Mouse (Mus musculus) MEL (cell line): Measurements from ENCODE around the gene Cdkl3. TPM values are rescaled to one million over a fixed set of nuclear protein-coding genes. Genes with fewer than 3 reads are reported as not detected.

Experiments
- DNase-seq: peaks from one replicate; pipeline ENCODE4 v3.0.0; 2011; ENCODE audit warnings: low read depth, low spot score
- H3K27ac ChIP-seq: 2 replicates; pipeline ENCODE4 v1.5.1; 2012; ENCODE audit warnings: low read depth, mild to moderate bottlenecking, control low read depth, low read length, moderate library complexity; ENCODE audit not compliant: control insufficient read depth
- H3K27me3 ChIP-seq, 2 experiments: fragments of 150-350 bp in 1 of 2; sonication (generic) in 1 of 2; 2 replicates each; pipeline ENCODE4 v1.6.1; 2012; ENCODE audit warnings: low read length in 2 of 2, mild to moderate bottlenecking in 2 of 2, improper control_type of control experiment in 1 of 2, moderate library complexity in 1 of 2; ENCODE audit not compliant: insufficient read depth in 2 of 2, control insufficient read depth in 1 of 2
- H3K36me3 ChIP-seq, 2 experiments: 2 replicates each; pipeline ENCODE4 v1.6.1; 2012 to 2014; ENCODE audit warnings: low read length in 2 of 2, improper control_type of control experiment in 1 of 2, inconsistent platforms in 1 of 2, mild to moderate bottlenecking in 1 of 2; ENCODE audit not compliant: insufficient read depth in 2 of 2, control insufficient read depth in 1 of 2
- H3K4me1 ChIP-seq, 2 experiments: fragments of 150-350 bp in 1 of 2; sonication (generic) in 1 of 2; 2 replicates each; pipeline ENCODE4 v1.6.1; 2012; ENCODE audit warnings: low read length in 2 of 2, improper control_type of control experiment in 1 of 2, mild to moderate bottlenecking in 1 of 2; ENCODE audit not compliant: insufficient read depth in 2 of 2, control insufficient read depth in 1 of 2
- H3K4me3 ChIP-seq, 2 experiments: fragments of 150-350 bp in 1 of 2; sonication (generic) in 1 of 2; 2 replicates each; pipeline ENCODE4 v1.5.1; 2012; ENCODE audit warnings: low read depth in 2 of 2, low read length in 2 of 2, mild to moderate bottlenecking in 2 of 2, moderate library complexity in 2 of 2, control low read depth in 1 of 2, improper control_type of control experiment in 1 of 2; ENCODE audit not compliant: control insufficient read depth in 1 of 2, insufficient read depth in 1 of 2
- H3K79me2 ChIP-seq: 2 replicates; pipeline ENCODE4 v1.6.1; 2012; ENCODE audit warnings: mild to moderate bottlenecking, low read length, moderate library complexity; ENCODE audit not compliant: control insufficient read depth, poor library complexity, insufficient read depth
- H3K9ac ChIP-seq: 2 replicates; pipeline ENCODE4 v1.6.1; 2012; ENCODE audit warnings: low read depth, mild to moderate bottlenecking, control low read depth, low read length, moderate library complexity; ENCODE audit not compliant: control insufficient read depth, poor library complexity, severe bottlenecking
- H3K9me3 ChIP-seq: fragments of 150-350 bp; sonication (generic); replicated peaks from 2 replicates; pipeline ENCODE4 v1.6.1; 2012; ENCODE audit warnings: mild to moderate bottlenecking, low read length, improper control_type of control experiment, moderate library complexity; ENCODE audit not compliant: insufficient read depth
- CHD2 ChIP-seq: IDR thresholded peaks from 2 replicates; pipeline ENCODE4 v1.6.1; 2011; ENCODE audit warnings: low read length, improper control_type of control experiment
- CTCF ChIP-seq, 3 experiments: IDR thresholded peaks in 2 of 3; conservative IDR thresholded peaks in 1 of 3; 2 replicates each; pipeline ENCODE4 v1.5.1; 2011 to 2012; ENCODE audit warnings: low read length in 3 of 3, low read depth in 2 of 3, mild to moderate bottlenecking in 2 of 3, improper control_type of control experiment in 1 of 3, inconsistent platforms in 1 of 3, mixed read lengths in 1 of 3, moderate library complexity in 1 of 3; ENCODE audit not compliant: control insufficient read depth in 1 of 3, insufficient read depth in 1 of 3, poor library complexity in 1 of 3, severe bottlenecking in 1 of 3
- E2F4 ChIP-seq: IDR thresholded peaks from 2 replicates; pipeline ENCODE4 v1.6.1; 2011; ENCODE audit warnings: low read depth, low read length, improper control_type of control experiment, borderline replicate concordance
- ELF1 ChIP-seq: IDR thresholded peaks from 2 replicates; pipeline ENCODE4 v1.6.1; 2014; ENCODE audit warnings: low read depth, mild to moderate bottlenecking, inconsistent platforms, low read length, improper control_type of control experiment, moderate library complexity
- ETS1 ChIP-seq: IDR thresholded peaks from 2 replicates; pipeline ENCODE4 v1.6.1; 2012; ENCODE audit warnings: low read depth, mild to moderate bottlenecking, inconsistent platforms, low read length, improper control_type of control experiment, moderate library complexity
- GATA1 ChIP-seq: IDR thresholded peaks from 2 replicates; pipeline ENCODE4 v1.6.1; 2011; ENCODE audit warnings: low read depth, low read length, improper control_type of control experiment
- JUND ChIP-seq: IDR thresholded peaks from 2 replicates; pipeline ENCODE4 v1.6.1; 2011; ENCODE audit warnings: low read depth, mild to moderate bottlenecking, improper control_type of control experiment, low read length
- KAT2A ChIP-seq: conservative IDR thresholded peaks from 2 replicates; pipeline ENCODE4 v1.6.1; 2012; ENCODE audit warnings: low read depth, low read length, improper control_type of control experiment, inconsistent platforms
- MAFK ChIP-seq: IDR thresholded peaks from 2 replicates; pipeline ENCODE4 v1.6.1; 2011; ENCODE audit warnings: low read depth, mild to moderate bottlenecking, low read length, improper control_type of control experiment, borderline replicate concordance
- MEF2A ChIP-seq: IDR thresholded peaks from 2 replicates; pipeline ENCODE4 v1.6.1; 2014; ENCODE audit warnings: low read depth, mild to moderate bottlenecking, inconsistent platforms, low read length, improper control_type of control experiment; ENCODE audit not compliant: poor library complexity, insufficient replicate concordance, severe bottlenecking; ENCODE audit errors: extremely low read depth
- MXI1 ChIP-seq: IDR thresholded peaks from 2 replicates; pipeline ENCODE4 v1.6.1; 2011; ENCODE audit warnings: mild to moderate bottlenecking, low read depth, low read length, improper control_type of control experiment
- MYC ChIP-seq: IDR thresholded peaks from 2 replicates; pipeline ENCODE4 v1.6.1; 2011; ENCODE audit warnings: low read depth, mild to moderate bottlenecking, low read length, improper control_type of control experiment, moderate library complexity
- NELFE ChIP-seq: IDR thresholded peaks from 2 replicates; pipeline ENCODE4 v1.6.1; 2011; ENCODE audit warnings: low read depth, low read length, improper control_type of control experiment
- NRF1 ChIP-seq: IDR thresholded peaks from 2 replicates; pipeline ENCODE4 v1.6.1; 2014; ENCODE audit warnings: low read depth, mild to moderate bottlenecking, inconsistent platforms, low read length, improper control_type of control experiment, moderate library complexity; ENCODE audit not compliant: poor library complexity, insufficient read depth, severe bottlenecking
- POLR2A ChIP-seq, 2 experiments: IDR thresholded peaks; 2 replicates each; pipeline ENCODE4 v1.6.1; 2011 to 2012; ENCODE audit warnings: low read length in 2 of 2, mild to moderate bottlenecking in 2 of 2, control low read depth in 1 of 2, improper control_type of control experiment in 1 of 2, low read depth in 1 of 2, moderate library complexity in 1 of 2; ENCODE audit not compliant: control insufficient read depth in 1 of 2, insufficient read depth in 1 of 2, poor library complexity in 1 of 2
- SIN3A ChIP-seq: IDR thresholded peaks from 2 replicates; pipeline ENCODE4 v1.6.1; 2012; ENCODE audit warnings: low read length, improper control_type of control experiment, inconsistent platforms
- TBP ChIP-seq: IDR thresholded peaks from 2 replicates; pipeline ENCODE4 v1.8.0; 2011; ENCODE audit warnings: low read depth, low read length, improper control_type of control experiment
- USF1 ChIP-seq: IDR thresholded peaks from 2 replicates; pipeline ENCODE4 v1.6.1; 2014; ENCODE audit warnings: low read depth, mild to moderate bottlenecking, inconsistent platforms, low read length, improper control_type of control experiment, moderate library complexity
- ZC3H11A ChIP-seq: IDR thresholded peaks from 2 replicates; pipeline ENCODE4 v1.6.1; 2012; ENCODE audit warnings: low read depth, mild to moderate bottlenecking, inconsistent platforms, low read length, improper control_type of control experiment
- ZMIZ1 ChIP-seq: IDR thresholded peaks from 2 replicates; pipeline ENCODE4 v1.6.1; 2012; ENCODE audit warnings: low read depth, mild to moderate bottlenecking, inconsistent platforms, low read length, improper control_type of control experiment, moderate library complexity
- ZNF384 ChIP-seq: IDR thresholded peaks from 2 replicates; pipeline ENCODE4 v1.6.1; 2012; ENCODE audit warnings: low read depth, mild to moderate bottlenecking, inconsistent platforms, low read length, improper control_type of control experiment
- polyA plus RNA-seq, 2 experiments: library from polyadenylated mRNA; stranded (reverse) in 1 of 2; unstranded in 1 of 2; fragments of >175 nt in 1 of 2; fragments of >200 nt in 1 of 2; gene quantifications; 2 replicates each; pipeline versions ENCODE4 v1.2.1 to v1.2.4; 2012; ENCODE audit warnings: low replicate concordance in 2 of 2, low read depth in 1 of 2; ENCODE audit not compliant: insufficient read length in 2 of 2, insufficient read depth in 1 of 2, missing spikeins in 1 of 2
- total RNA-seq: library from RNA; depleted of rRNA; stranded (reverse); fragments of 300-350 nt; gene quantifications from 2 replicates; pipeline ENCODE4 v1.2.3, GENCODE M21; 2012

The Cdkl3 gene
- total and polyA plus RNA-seq, 3 experiments, result 3.7 to 4.9 TPM; not detected in 1

DNA sequence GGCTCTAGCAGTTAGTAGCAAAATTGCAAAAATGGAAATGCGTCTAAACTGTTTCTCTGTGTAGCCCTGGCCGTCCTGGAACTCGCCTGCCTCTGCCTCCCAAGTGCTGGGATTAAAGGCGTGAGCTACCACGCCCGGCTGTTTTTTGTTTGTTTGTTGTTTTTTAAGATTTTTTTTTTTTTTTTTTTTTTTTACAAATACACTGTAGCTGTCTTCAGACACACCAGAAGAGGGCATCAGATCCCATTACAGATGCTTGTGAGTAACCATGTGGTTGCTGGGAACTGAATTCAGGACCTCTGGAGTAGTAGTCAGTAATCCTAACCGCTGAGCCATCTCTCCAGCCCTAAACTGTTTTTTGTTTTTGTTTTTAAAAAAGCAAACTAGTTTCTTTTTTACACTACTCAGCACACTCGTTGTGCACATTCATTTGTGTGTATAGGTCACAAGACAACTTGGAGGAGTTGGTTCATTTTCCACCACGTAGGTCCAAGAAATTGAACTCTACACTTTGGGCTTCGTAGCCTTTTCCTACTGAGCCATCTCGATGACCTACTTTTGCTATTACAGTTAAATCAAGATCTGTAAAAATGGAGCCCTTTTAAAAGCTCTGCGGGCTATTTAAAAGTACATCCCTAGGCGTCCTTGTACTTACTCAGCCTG is 1.0 kb upstream of the Cdkl3 start:
- TF ChIP-seq MAFK (no peak), GATA1 (0 out of 2 replicates have a peak, but pooled peaks have one; percentile 7), ZNF384 (peak; percentile 97), POLR2A (IDR thresholded peaks at IDR 0.05; ENCODE audit: control insufficient read depth in 1 of 2, insufficient read depth in 1 of 2, low read depth in 1 of 2, low read length in 2 of 2, poor library complexity in 1 of 2) (no peak), JUND (no peak), KAT2A (no peak), USF1 (no peak), MEF2A (no peak), ZMIZ1 (no peak), ETS1 (0 out of 2 replicates have a peak, but pooled peaks have one; percentile 14), ELF1 (no peak), MYC (peak; percentile 91), MXI1 (peak; percentile 58; the same call in 1 of the 2 replicates), TBP (0 out of 2 replicates have a peak, but pooled peaks have one; percentile 50), SIN3A (peak; percentile 36; the same call in 1 of the 2 replicates), NELFE (no peak), NRF1 (no peak), CHD2 (no peak), E2F4 (no peak), ZC3H11A (no peak), CTCF (IDR thresholded peaks at IDR 0.05 in 2 of 3, conservative IDR thresholded peaks at IDR 0.05 in 1 of 3; ENCODE audit: control insufficient read depth in 1 of 3, insufficient read depth in 1 of 3, low read depth in 2 of 3, low read length in 3 of 3, poor library complexity in 1 of 3, severe bottlenecking in 1 of 3) (peak in 1 of 3 experiments; percentile 29; a peak in 3 of 6 replicates)
- TF ChIP-seq, all 39 proteins: peak for 8
- H3K9me3 ChIP-seq, result no peaks in the 10 kb centered on the region
- H3K9ac ChIP-seq, result peak overlapping the region; percentile 92
- no peak for DNase-seq
- peaks cover 24% of the 10 kb centered on the region for H3K79me2 ChIP-seq
- H3K4me1 ChIP-seq, result peaks cover 2 to 10% of the 10 kb centered on the region in 2 experiments; a peak in 3 of 4 replicates
- peak overlapping the region; percentile 78 to 80 for H3K4me3 ChIP-seq
- H3K36me3 ChIP-seq, result peaks cover 0 to 29% of the 10 kb centered on the region in 2 experiments; a peak in 2 of 4 replicates
- H3K27ac ChIP-seq, result peak overlapping the region; percentile 98
- H3K27me3 ChIP-seq, result no peaks in the 10 kb centered on the region
